Mouse (Mus musculus): ENCODE results near the gene Mfsd14b. TPM values are rescaled to one million over a fixed set of nuclear protein-coding genes. Genes with fewer than 3 reads are reported as not detected.

The Mfsd14b gene
- polyA plus RNA-seq, 1 experiment from 2014 or later = 35.6 TPM

DNA sequence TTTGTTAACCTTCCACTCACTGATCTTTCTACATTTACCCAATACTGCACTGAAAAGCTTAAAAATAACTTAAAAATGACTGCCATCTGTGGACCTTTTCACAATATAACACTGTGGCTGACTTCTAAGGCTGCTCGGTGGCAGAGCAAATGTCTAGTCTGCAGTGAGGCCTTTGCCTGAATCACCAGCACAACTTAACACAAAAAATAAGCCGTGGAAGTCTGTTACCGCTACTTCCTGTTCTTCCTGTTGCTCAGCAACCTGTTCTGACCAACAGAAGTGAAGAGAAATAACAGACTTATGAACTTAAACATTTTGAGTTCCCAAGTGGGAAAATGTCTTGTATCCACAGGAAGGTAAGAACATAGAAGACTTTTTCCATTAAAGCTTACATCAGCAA, 11.5 kb downstream of the Mfsd14b start:
- Histone ChIP-seq H3K4me3 (ENCODE audit: low read depth, low read length) (no peak overlapping the region), H3K9me3 (replicated peaks; ENCODE audit: control insufficient read depth, low read length) (no peaks in the 10 kb centered on the region), H3K4me1 (ENCODE audit: control insufficient read depth, insufficient read depth, low read length) (no peaks in the 10 kb centered on the region), H3K27me3 (ENCODE audit: control insufficient read depth, insufficient read depth, low read length) (no peaks in the 10 kb centered on the region), H3K36me3 (ENCODE audit: control insufficient read depth, insufficient read depth, low read length) (no peaks in the 10 kb centered on the region), H3K9ac (ENCODE audit: low read depth, low read length) (no peak overlapping the region), H3K4me2 (no peak overlapping the region), H3K27ac (ENCODE audit: low read depth, low read length) (no peak overlapping the region)
- 85% methylated on average over 3 of the region's 3 CpGs for WGBS (ENCODE audit: insufficient replicate concordance)
- ATAC-seq (replicated peaks; ENCODE audit: insufficient number of reproducible peaks, low FRiP score, low TSS enrichment) = no peak

DNA sequence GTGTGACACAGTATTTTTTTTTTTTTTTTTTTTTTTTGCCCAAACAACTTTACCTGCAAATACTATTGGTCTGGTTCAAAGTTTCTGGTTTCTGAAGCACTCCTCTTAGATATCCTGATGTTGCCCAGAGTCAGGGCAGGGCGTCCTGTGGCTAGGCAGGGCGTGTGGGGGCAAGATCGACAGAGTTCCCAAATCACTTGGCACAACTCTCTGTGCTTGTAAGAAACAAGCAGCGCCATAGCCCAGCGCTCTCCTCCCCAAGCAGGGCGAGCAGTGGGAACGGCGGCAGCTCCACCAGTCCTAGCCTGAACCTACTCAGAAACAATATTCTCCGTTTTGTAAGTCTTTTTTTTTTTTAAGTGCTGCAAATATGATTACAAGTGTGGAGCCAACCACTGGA, 12.1 kb downstream of the Mfsd14b start:
- no peak overlapping the region for H3K27ac ChIP-seq (ENCODE audit: low read depth, low read length)
- no peaks in the 10 kb centered on the region for H3K27me3 ChIP-seq (ENCODE audit: control insufficient read depth, insufficient read depth, low read length)
- no peak overlapping the region for H3K9ac ChIP-seq (ENCODE audit: low read depth, low read length)
- H3K4me2 ChIP-seq = no peak overlapping the region
- H3K4me3 ChIP-seq (ENCODE audit: low read depth, low read length) = no peak overlapping the region
- no peaks in the 10 kb centered on the region for H3K36me3 ChIP-seq (ENCODE audit: control insufficient read depth, insufficient read depth, low read length)
- no peak for ATAC-seq (replicated peaks; ENCODE audit: insufficient number of reproducible peaks, low FRiP score, low TSS enrichment)
- 89% methylated on average over 9 of the region's 9 CpGs for WGBS (ENCODE audit: insufficient replicate concordance)
- no peaks in the 10 kb centered on the region for H3K9me3 ChIP-seq (replicated peaks; ENCODE audit: control insufficient read depth, low read length)
- no peaks in the 10 kb centered on the region for H3K4me1 ChIP-seq (ENCODE audit: control insufficient read depth, insufficient read depth, low read length)

- Histone ChIP-seq H3K9me3 (replicated peaks; ENCODE audit: control insufficient read depth, low read length) (no peaks in the 10 kb centered on the region), H3K9ac (ENCODE audit: low read depth, low read length) (no peak overlapping the region), H3K4me1 (ENCODE audit: control insufficient read depth, insufficient read depth, low read length) (no peaks in the 10 kb centered on the region), H3K27ac (ENCODE audit: low read depth, low read length) (no peak overlapping the region), H3K36me3 (ENCODE audit: control insufficient read depth, insufficient read depth, low read length) (no peaks in the 10 kb centered on the region), H3K4me3 (ENCODE audit: low read depth, low read length) (no peak overlapping the region), H3K4me2 (no peak overlapping the region), H3K27me3 (ENCODE audit: control insufficient read depth, insufficient read depth, low read length) (no peaks in the 10 kb centered on the region)
- ATAC-seq (replicated peaks; ENCODE audit: insufficient number of reproducible peaks, low FRiP score, low TSS enrichment) = no peak
Measured at GRCm38 (mm10) chr13:65097018-65097417, 15.8 kb downstream of the Mfsd14b start.

- WGBS (ENCODE audit: insufficient replicate concordance) = 90% methylated on average over 4 of the region's 4 CpGs
- Histone ChIP-seq H3K4me3 (ENCODE audit: low read depth, low read length) (no peak overlapping the region), H3K36me3 (ENCODE audit: control insufficient read depth, insufficient read depth, low read length) (peaks cover 3% of the 10 kb centered on the region; the same call in 1 of the 2 replicates), H3K4me2 (no peak overlapping the region), H3K9me3 (replicated peaks; ENCODE audit: control insufficient read depth, low read length) (no peaks in the 10 kb centered on the region), H3K27ac (ENCODE audit: low read depth, low read length) (no peak overlapping the region), H3K4me1 (ENCODE audit: control insufficient read depth, insufficient read depth, low read length) (no peaks in the 10 kb centered on the region), H3K9ac (ENCODE audit: low read depth, low read length) (no peak overlapping the region), H3K27me3 (ENCODE audit: control insufficient read depth, insufficient read depth, low read length) (no peaks in the 10 kb centered on the region)
- ATAC-seq (replicated peaks; ENCODE audit: insufficient number of reproducible peaks, low FRiP score, low TSS enrichment) = no peak
Measured at GRCm38 (mm10) chr13:65095923-65096322, 16.9 kb downstream of the Mfsd14b start.

GRCm38 (mm10) chr13:65069969-65070368, 42.8 kb downstream of the Mfsd14b start:
- Histone ChIP-seq H3K4me2 (no peak overlapping the region), H3K9ac (ENCODE audit: low read depth, low read length) (no peak overlapping the region), H3K4me1 (ENCODE audit: control insufficient read depth, insufficient read depth, low read length) (no peaks in the 10 kb centered on the region), H3K4me3 (ENCODE audit: low read depth, low read length) (no peak overlapping the region), H3K27ac (ENCODE audit: low read depth, low read length) (no peak overlapping the region), H3K9me3 (replicated peaks; ENCODE audit: control insufficient read depth, low read length) (no peaks in the 10 kb centered on the region), H3K36me3 (ENCODE audit: control insufficient read depth, insufficient read depth, low read length) (peaks cover 8% of the 10 kb centered on the region; the same call in 1 of the 2 replicates), H3K27me3 (ENCODE audit: control insufficient read depth, insufficient read depth, low read length) (no peaks in the 10 kb centered on the region)
- 85% methylated on average over 2 of the region's 2 CpGs for WGBS (ENCODE audit: insufficient replicate concordance)
- no peak for ATAC-seq (replicated peaks; ENCODE audit: insufficient number of reproducible peaks, low FRiP score, low TSS enrichment)

GRCm38 (mm10) chr13:65052660-65053059, 60.1 kb downstream of the Mfsd14b start, which contains the start of gene Prss47:
Prss47 (minus strand) TSS chr13:65052760.
- Histone ChIP-seq H3K27me3 (ENCODE audit: control insufficient read depth, insufficient read depth, low read length) (no peaks in the 10 kb centered on the region), H3K9me3 (replicated peaks; ENCODE audit: control insufficient read depth, low read length) (no peaks in the 10 kb centered on the region), H3K9ac (ENCODE audit: low read depth, low read length) (no peak within 1 kb of the TSS), H3K27ac (ENCODE audit: low read depth, low read length) (no peak within 1 kb of the TSS), H3K4me1 (ENCODE audit: control insufficient read depth, insufficient read depth, low read length) (no peaks in the 10 kb centered on the region), H3K36me3 (ENCODE audit: control insufficient read depth, insufficient read depth, low read length) (no peaks in the 10 kb centered on the region), H3K4me3 (ENCODE audit: low read depth, low read length) (no peak within 1 kb of the TSS), H3K4me2 (no peak within 1 kb of the TSS)
- ATAC-seq (replicated peaks; ENCODE audit: insufficient number of reproducible peaks, low FRiP score, low TSS enrichment) = no peak
- 72% methylated on average over 9 of the region's 9 CpGs for WGBS (ENCODE audit: insufficient replicate concordance)

GRCm38 (mm10) chr13:65035057-65035456, 77.7 kb downstream of the Mfsd14b start:
- 50% methylated on average over 4 of the region's 4 CpGs for whole genome bisulfite sequencing (ENCODE audit: insufficient replicate concordance)
- no peak overlapping the region for H3K4me2 ChIP-seq

GRCm38 (mm10) chr13:65032758-65033157, 80.0 kb downstream of the Mfsd14b start, which contains the start of gene Spata31d1c:
Spata31d1c (plus strand) TSS chr13:65033058.
- Histone ChIP-seq H3K4me2 (no peak within 1 kb of the TSS), H3K4me3 (ENCODE audit: low read depth, low read length) (no peak within 1 kb of the TSS), H3K9ac (ENCODE audit: low read depth, low read length) (no peak within 1 kb of the TSS), H3K4me1 (ENCODE audit: control insufficient read depth, insufficient read depth, low read length) (no peaks in the 10 kb centered on the region), H3K27me3 (ENCODE audit: control insufficient read depth, insufficient read depth, low read length) (no peaks in the 10 kb centered on the region), H3K36me3 (ENCODE audit: control insufficient read depth, insufficient read depth, low read length) (no peaks in the 10 kb centered on the region), H3K27ac (ENCODE audit: low read depth, low read length) (no peak within 1 kb of the TSS), H3K9me3 (replicated peaks; ENCODE audit: control insufficient read depth, low read length) (no peaks in the 10 kb centered on the region)
- no peak for ATAC-seq (replicated peaks; ENCODE audit: insufficient number of reproducible peaks, low FRiP score, low TSS enrichment)

More at GRCm38 (mm10) chr13:65035057-65035456, 77.7 kb downstream of the Mfsd14b start:
- Histone ChIP-seq H3K9me3 (replicated peaks; ENCODE audit: control insufficient read depth, low read length) (no peaks in the 10 kb centered on the region), H3K4me1 (ENCODE audit: control insufficient read depth, insufficient read depth, low read length) (no peaks in the 10 kb centered on the region), H3K27ac (ENCODE audit: low read depth, low read length) (no peak overlapping the region), H3K4me3 (ENCODE audit: low read depth, low read length) (no peak overlapping the region), H3K27me3 (ENCODE audit: control insufficient read depth, insufficient read depth, low read length) (no peaks in the 10 kb centered on the region), H3K36me3 (ENCODE audit: control insufficient read depth, insufficient read depth, low read length) (no peaks in the 10 kb centered on the region), H3K9ac (ENCODE audit: low read depth, low read length) (no peak overlapping the region)
- no peak for ATAC-seq (replicated peaks; ENCODE audit: insufficient number of reproducible peaks, low FRiP score, low TSS enrichment)
